Mouse (Mus musculus) large intestine, adult 2 months (tissue): ENCODE measurements around the gene Zfp92. TPM values are rescaled to one million over a fixed set of nuclear protein-coding genes. Genes with fewer than 3 reads are reported as not detected.

ENCODE experiments used
- DNase-seq: peaks from one replicate; pipeline ENCODE4 v3.0.0-alpha.2; 2012; ENCODE audit warnings: low read depth, low spot score
- WGBS: fragments of 180-500 bp; shearing (Covaris S2); methylation state at CpG from one replicate; pipeline ENCODE4 v1.1.7; 2018; 5-methylcytosine and 5-hydroxymethylcytosine counted together
- polyA plus RNA-seq: library from polyadenylated mRNA; depleted of rRNA; stranded (reverse); fragments of >200 nt; gene quantifications from 2 replicates; pipeline ENCODE4 v1.2.3, GENCODE M21; 2012; rRNA removed

Gene Zfp92
- polyA plus RNA-seq, 1 experiment: 0.27 TPM

DNA sequence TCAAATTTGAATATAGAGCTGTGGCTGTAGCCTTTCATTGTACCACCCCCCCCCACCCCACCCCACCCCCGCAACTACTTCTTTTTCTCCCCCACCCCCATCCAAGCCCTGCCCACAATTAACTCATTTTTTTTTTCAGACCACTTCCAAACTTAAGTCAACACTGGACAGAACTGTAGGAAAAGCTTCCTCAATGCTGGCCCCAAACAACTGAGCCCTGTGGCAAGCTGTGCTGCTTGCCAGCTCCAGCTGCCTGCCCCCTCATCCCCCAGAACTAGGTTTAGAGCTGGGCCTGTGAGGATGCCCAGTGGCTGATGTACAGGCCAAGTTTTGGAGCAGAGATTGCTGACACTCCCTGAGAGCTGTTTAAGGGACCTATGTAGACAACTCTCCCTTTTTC lies 57.9 kb downstream of the Zfp92 start:
- no peak for DNase-seq
- WGBS: 40% methylated on average over 1 of the region's 1 CpGs

DNA sequence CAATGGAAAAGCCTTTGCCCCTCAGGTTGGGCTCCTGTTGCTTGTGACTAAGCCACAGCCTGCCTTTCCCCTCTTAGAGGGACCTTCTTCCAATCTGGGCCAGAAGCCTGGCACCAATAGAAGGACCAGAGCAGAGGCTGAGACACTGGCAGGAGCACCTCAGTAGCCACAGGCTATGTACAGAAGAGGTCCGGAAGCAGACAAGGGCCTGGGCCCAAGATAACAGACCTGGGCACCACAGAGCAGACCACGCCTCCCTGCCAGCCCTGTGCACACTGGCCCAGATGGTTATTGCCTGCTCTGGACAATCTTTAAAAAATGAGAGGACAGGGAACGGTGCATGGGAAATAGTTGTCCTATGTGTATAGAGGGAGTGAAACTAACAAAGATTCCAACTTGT lies 60.9 kb downstream of the Zfp92 start:
- DNase-seq: no peak
- 78% methylated on average over 3 of the region's 3 CpGs for WGBS

DNA sequence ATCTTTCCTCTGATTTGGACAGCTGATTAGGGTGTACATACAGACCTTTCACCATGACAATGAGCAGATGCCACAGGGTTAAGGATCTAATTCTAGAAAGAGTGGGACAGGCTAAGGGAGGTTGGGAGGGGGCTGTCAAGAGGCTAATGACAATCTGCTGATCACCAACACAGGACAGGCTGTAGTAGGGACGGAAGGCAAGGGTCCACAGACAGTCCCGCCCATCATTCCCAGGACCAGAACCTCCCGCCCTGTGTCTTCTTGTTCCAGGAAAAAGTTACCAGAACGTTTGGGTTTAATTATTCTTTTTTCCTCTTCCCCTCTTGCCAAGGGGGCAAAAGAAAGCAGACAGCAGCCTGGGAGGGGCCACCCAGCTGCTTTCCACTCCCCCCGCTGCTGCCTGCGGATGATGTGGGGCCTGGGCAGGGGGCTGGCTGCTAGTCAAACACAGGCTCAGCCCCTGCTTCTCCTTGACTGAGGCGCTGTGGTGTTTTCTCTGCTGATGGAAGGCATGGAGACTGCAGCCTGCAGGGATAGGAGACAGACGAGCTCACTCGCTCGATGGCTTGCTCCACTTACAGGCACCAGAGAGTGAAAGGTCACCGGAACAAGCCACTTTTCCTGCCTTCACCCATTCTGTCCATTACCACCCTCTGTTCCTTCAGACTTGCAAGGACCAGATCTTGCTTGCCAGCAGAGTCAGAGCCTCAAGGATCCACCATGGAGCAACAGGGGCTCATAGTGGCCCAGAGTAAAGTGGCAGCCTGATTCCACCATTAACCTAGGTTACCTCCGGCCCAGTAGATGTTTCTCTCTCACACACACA lies 63.7 kb downstream of the Zfp92 start:
- no peak for DNase-seq
- 66% methylated on average over 12 of the region's 12 CpGs for WGBS

GRCm38 (mm10) chrX:73475658-73476256 lies 64.9 kb downstream of the Zfp92 start:
- DNase-seq: no peak

DNA sequence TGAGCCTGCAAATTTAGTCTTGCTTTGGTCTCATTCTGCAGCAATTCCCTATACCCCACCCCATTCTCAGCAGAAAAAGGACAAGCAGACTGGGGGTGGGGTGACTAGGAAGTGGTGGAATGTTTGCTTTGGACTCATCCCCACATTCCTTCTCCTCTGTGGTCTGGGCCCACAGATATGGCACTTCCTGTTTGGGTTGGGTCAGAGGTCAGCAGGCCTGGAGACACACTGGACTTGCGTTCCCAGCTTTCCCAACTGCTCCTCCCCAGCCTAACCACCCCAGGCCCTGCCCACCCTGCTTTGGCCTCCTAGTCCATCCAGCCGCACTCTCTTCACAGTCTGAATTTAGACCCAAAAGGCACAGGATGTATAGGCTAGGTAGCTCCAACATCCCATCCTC lies 65.7 kb downstream of the Zfp92 start:
- 46% methylated on average over 2 of the region's 2 CpGs for WGBS
- DNase-seq: no peak

More at GRCm38 (mm10) chrX:73475658-73476256, 64.9 kb downstream of the Zfp92 start:
- 88% methylated on average over 1 of the region's 1 CpGs for WGBS

- DNase-seq: no peak
- WGBS: 72% methylated on average over 2 of the region's 2 CpGs
Observed at GRCm38 (mm10) chrX:73477500-73477899, 66.6 kb downstream of the Zfp92 start.

Other genes starting within 250 kb of the Zfp92 start
- not detected in 2 replicates for gene Spin2d, start 234.1 kb upstream of the Zfp92 start, polyA plus RNA-seq
- 0.22 TPM in 1 of 2 replicates, not detected in the other for gene Xlr3b, start 218.9 kb upstream of the Zfp92 start, polyA plus RNA-seq
- gene Xlr4b, start 196.8 kb upstream of the Zfp92 start, polyA plus RNA-seq: 0.47 and 0.99 TPM in 2 replicates
- gene F8a, start 182.8 kb upstream of the Zfp92 start, polyA plus RNA-seq: 7.2 and 7.7 TPM in 2 replicates
- gene Xlr4c, start 168.0 kb upstream of the Zfp92 start, polyA plus RNA-seq: 0.41 and 0.74 TPM in 2 replicates
- gene Xlr3c, start 145.7 kb upstream of the Zfp92 start, polyA plus RNA-seq: not detected in 2 replicates
- gene Xlr5a, start 118.1 kb upstream of the Zfp92 start, polyA plus RNA-seq: not detected in 2 replicates
- not detected in 2 replicates for gene Xlr5c, start 118.1 kb upstream of the Zfp92 start, polyA plus RNA-seq
- gene Gm45015, start 74.3 kb upstream of the Zfp92 start, polyA plus RNA-seq: not detected in 2 replicates
- gene Zfp275, start 68.5 kb upstream of the Zfp92 start, polyA plus RNA-seq: 3.0 and 4.7 TPM in 2 replicates
- 0.07 TPM in 1 of 2 replicates, not detected in the other for gene Gm18336, start 12.4 kb upstream of the Zfp92 start, polyA plus RNA-seq
- 2.5 and 7.0 TPM in 2 replicates for gene Trex2, start 24.2 kb downstream of the Zfp92 start, polyA plus RNA-seq
- gene Haus7, start 47.9 kb downstream of the Zfp92 start, polyA plus RNA-seq: 16.3 and 18.2 TPM in 2 replicates
- 124 and 157 TPM in 2 replicates for gene Bgn, start 72.5 kb downstream of the Zfp92 start, polyA plus RNA-seq
- 0.15 and 0.16 TPM in 2 replicates for gene Atp2b3, start 92.0 kb downstream of the Zfp92 start, polyA plus RNA-seq
- 0.20 and 0.49 TPM in 2 replicates for gene Dusp9, start 228.3 kb downstream of the Zfp92 start, polyA plus RNA-seq
- 10.8 and 14.1 TPM in 2 replicates for gene Pnck, start 249.0 kb downstream of the Zfp92 start, polyA plus RNA-seq